Mouse (Mus musculus): ENCODE measurements around the gene Clec10a. TPM values are rescaled to one million over a fixed set of nuclear protein-coding genes. Genes with fewer than 3 reads are reported as not detected.

Gene Clec10a
- polyA plus RNA-seq, 1 experiment = 24.5 TPM

DNA sequence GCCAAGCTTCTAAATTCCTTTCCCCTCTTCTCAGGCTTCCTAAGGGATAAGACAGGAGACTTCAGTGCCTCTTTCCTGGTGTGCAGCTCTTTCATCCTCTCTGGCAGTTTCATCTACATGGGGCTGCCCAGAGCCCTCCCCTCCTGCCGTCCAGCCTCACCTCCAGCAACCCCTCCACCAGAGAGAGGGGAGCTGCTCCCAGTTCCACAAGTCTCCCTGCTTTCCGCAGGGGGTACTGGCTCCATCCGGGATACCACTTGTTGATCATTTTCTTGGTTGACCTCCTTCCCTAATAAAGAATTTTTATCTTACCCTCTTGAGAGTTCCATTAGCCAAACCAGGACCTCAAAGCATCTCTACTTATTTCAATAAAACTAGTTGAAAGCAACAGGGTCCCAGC lies 60.1 kb downstream of the Clec10a start:
- no peak for DNase-seq (ENCODE audit: low read depth)

DNA sequence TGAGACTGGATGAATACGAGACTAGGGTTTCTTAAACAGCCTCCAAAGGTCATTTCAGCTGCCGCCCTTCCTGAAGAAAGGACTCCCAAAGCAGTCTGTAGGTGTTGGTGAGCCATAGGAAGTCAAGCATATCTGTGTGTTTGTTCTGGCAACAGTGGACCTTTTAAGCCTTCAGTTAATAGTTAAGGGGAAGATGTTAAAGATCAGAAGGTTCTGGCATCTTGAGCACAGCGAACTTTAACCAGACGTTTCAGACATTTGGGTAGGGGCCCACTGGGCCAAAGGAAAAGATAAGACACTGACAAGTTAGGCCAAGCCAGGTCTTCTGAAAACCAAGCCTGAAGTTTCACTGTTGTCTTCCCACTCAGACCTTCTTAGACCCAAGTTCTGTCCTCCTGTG lies 62.0 kb downstream of the Clec10a start:
- no peak for DNase-seq (ENCODE audit: low read depth)

DNA sequence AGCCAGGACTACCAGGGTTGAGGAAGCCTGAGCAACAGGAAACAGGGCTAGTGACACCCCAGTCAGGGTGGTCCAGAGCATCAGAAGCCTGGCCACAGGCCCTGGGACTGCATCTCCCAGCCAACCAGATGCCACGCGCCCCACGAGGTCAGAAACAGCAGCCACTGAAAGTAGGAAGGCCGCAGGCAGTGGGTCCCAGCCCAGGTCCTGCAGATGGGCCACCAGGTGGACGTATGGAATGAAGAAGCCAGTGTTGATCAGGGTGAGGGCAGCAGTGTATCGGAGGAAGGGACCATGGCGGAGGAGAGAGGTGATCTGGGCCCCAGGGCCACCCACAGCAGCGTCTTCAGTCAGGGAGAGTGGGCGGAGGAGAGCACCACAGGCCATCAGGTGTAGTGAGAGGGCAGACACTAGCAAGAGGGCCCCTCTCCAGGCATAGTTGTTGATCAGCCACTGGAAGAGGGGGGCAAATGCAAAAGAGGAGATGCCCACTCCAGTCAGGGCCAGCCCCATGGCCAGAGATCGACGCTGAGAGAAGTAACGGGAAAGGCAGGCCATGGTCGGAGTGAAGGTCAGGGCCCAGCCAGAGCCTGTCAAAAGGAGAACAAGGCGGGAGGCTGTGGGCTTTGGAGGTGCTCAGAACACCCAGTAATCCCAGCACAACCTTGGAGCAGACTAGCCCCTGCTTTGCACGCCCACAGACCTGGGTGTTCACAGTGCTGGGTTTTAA lies 62.9 kb downstream of the Clec10a start:
- DNase-seq (ENCODE audit: low read depth) = no peak

DNA sequence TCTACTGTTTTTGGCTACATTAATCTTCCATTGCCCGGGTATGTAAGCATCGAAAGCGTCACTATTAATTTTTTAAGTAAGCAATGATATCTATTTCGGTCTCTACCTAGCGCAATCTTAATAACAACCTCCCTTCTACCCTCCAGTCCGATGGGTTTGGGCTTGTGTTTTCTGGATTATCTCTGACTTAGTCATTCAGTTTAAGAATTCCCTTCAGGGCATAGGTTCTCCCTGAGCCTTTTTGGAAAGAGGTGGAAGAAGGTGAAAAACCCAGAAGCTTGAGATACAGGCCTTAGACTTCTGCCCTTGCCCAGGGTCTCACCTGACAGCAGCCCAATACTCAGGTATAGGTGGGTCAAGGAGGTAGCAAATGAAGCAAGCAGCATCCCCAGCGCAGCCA lies 63.9 kb downstream of the Clec10a start:
- no peak for DNase-seq (ENCODE audit: low read depth)

DNA sequence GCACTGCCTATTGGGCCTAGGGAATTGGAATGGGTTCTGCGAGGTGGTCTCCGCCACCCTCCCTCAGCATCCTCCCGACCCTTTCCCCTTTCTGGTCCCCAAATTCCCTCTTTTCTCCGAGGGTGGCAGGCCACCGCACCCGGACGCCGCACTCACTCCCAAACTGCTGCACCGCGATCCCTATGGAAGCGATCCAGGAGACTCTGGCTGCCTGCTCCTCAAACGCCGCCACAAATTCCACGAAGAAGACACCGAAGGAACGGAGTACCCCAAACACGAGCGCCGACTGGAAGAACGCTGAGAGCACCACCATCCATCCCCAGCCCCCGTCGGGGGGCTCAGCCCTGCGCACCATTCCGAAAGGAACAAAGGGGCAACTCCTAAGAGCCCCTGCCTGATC lies 64.3 kb downstream of the Clec10a start:
- DNase-seq (ENCODE audit: low read depth) = no peak

Other genes with a start within 250 kb of the Clec10a start
- gene Gps2, start 242.3 kb upstream of the Clec10a start, polyA plus RNA-seq (2012; rRNA removed) = 56.9 and 61.2 TPM in 2 replicates
- 457 and 520 TPM in 2 replicates for gene Eif5a, start 234.2 kb upstream of the Clec10a start, polyA plus RNA-seq (2012; rRNA removed)
- 19.2 and 37.4 TPM in 2 replicates for gene Ybx2, start 220.4 kb upstream of the Clec10a start, polyA plus RNA-seq (2012; rRNA removed)
- gene Slc2a4, start 208.0 kb upstream of the Clec10a start, polyA plus RNA-seq (2012; rRNA removed) = 121 and 139 TPM in 2 replicates
- 88.4 and 172 TPM in 2 replicates for gene Cldn7, start 191.4 kb upstream of the Clec10a start, polyA plus RNA-seq (2012; rRNA removed)
- 94.3 and 108 TPM in 2 replicates for gene Ctdnep1, start 175.0 kb upstream of the Clec10a start, polyA plus RNA-seq (2012; rRNA removed)
- gene Elp5, start 173.7 kb upstream of the Clec10a start, polyA plus RNA-seq (2012; rRNA removed) = 60.1 and 80.3 TPM in 2 replicates
- gene Gabarap, start 165.1 kb upstream of the Clec10a start, polyA plus RNA-seq (2012; rRNA removed) = 568 and 793 TPM in 2 replicates
- 22.8 and 23.2 TPM in 2 replicates for gene Phf23, start 160.4 kb upstream of the Clec10a start, polyA plus RNA-seq (2012; rRNA removed)
- 13.7 and 19.1 TPM in 2 replicates for gene Dvl2, start 155.6 kb upstream of the Clec10a start, polyA plus RNA-seq (2012; rRNA removed)
- 79.9 and 96.2 TPM in 2 replicates for gene Acadvl, start 140.8 kb upstream of the Clec10a start, polyA plus RNA-seq (2012; rRNA removed)
- gene Dlg4, start 139.3 kb upstream of the Clec10a start, polyA plus RNA-seq (2012; rRNA removed) = 12.8 and 16.6 TPM in 2 replicates
- gene Asgr1, start 102.1 kb upstream of the Clec10a start, polyA plus RNA-seq (2012; rRNA removed) = 0.08 and 0.72 TPM in 2 replicates
- gene Asgr2, start 63.6 kb upstream of the Clec10a start, polyA plus RNA-seq (2012; rRNA removed) = 0.93 and 1.4 TPM in 2 replicates
- 14.1 and 33.9 TPM in 2 replicates for gene Mgl2, start 25.9 kb upstream of the Clec10a start, polyA plus RNA-seq (2012; rRNA removed)
- gene Slc16a11, start 56.6 kb downstream of the Clec10a start, polyA plus RNA-seq (2012; rRNA removed) = 30.7 and 42.7 TPM in 2 replicates
- gene Slc16a13, start 64.9 kb downstream of the Clec10a start, polyA plus RNA-seq (2012; rRNA removed) = 22.1 and 30.3 TPM in 2 replicates
- 8.1 and 9.1 TPM in 2 replicates for gene Bcl6b, start 73.6 kb downstream of the Clec10a start, polyA plus RNA-seq (2012; rRNA removed)
- gene 0610010K14Rik, start 81.7 kb downstream of the Clec10a start, polyA plus RNA-seq (2012; rRNA removed) = 61.6 and 71.7 TPM in 2 replicates
- 7.6 and 11.2 TPM in 2 replicates for gene Gm21988, start 83.6 kb downstream of the Clec10a start, polyA plus RNA-seq (2012; rRNA removed)
- gene Rnasek, start 83.6 kb downstream of the Clec10a start, polyA plus RNA-seq (2012; rRNA removed) = 341 and 367 TPM in 2 replicates
- gene Alox12, start 99.2 kb downstream of the Clec10a start, polyA plus RNA-seq (2012; rRNA removed) = 26.5 and 31.6 TPM in 2 replicates
- 2.2 and 3.1 TPM in 2 replicates for gene Alox12e, start 166.4 kb downstream of the Clec10a start, polyA plus RNA-seq (2012; rRNA removed)
- 5.8 and 6.8 TPM in 2 replicates for gene Alox15, start 195.8 kb downstream of the Clec10a start, polyA plus RNA-seq (2012; rRNA removed)